Mouse (Mus musculus): ENCODE measurements around the gene Mpz. TPM values are rescaled to one million over a fixed set of nuclear protein-coding genes. Genes with fewer than 3 reads are reported as not detected.

Gene Mpz
- polyA plus RNA-seq, 3 experiments from 2014 or later = not detected

- ATAC-seq = no peak
Measured at GRCm38 (mm10) chr1:171189046-171189445, 38.5 kb downstream of the Mpz start.

- ATAC-seq = no peak
Measured at GRCm38 (mm10) chr1:171189476-171190114, 39.1 kb downstream of the Mpz start.

- no peak for ATAC-seq
Measured at GRCm38 (mm10) chr1:171190832-171191231, 40.3 kb downstream of the Mpz start.

GRCm38 (mm10) chr1:171192283-171192682, 41.8 kb downstream of the Mpz start:
- ATAC-seq = no peak

GRCm38 (mm10) chr1:171193093-171193840, 42.8 kb downstream of the Mpz start:
- ATAC-seq = no peak

- ATAC-seq = no peak
Measured at GRCm38 (mm10) chr1:171193911-171194830, 43.7 kb downstream of the Mpz start.

- no peak for ATAC-seq
Measured at GRCm38 (mm10) chr1:171195046-171195822, 44.7 kb downstream of the Mpz start.

GRCm38 (mm10) chr1:171195887-171196397, 45.4 kb downstream of the Mpz start, which contains the start of gene Pcp4l1:
Pcp4l1 (minus strand) TSS chr1:171196268.
- no peak for ATAC-seq

- no peak for ATAC-seq
Measured at GRCm38 (mm10) chr1:171199532-171199931, 49.0 kb downstream of the Mpz start.

- no peak for ATAC-seq
Measured at GRCm38 (mm10) chr1:171200769-171201168, 50.3 kb downstream of the Mpz start.

- ATAC-seq = no peak
Measured at GRCm38 (mm10) chr1:171203471-171204248, 53.1 kb downstream of the Mpz start.

GRCm38 (mm10) chr1:171204249-171204644, 53.7 kb downstream of the Mpz start:
- no peak for ATAC-seq

- ATAC-seq = no peak
Measured at GRCm38 (mm10) chr1:171205704-171206493, 55.4 kb downstream of the Mpz start.

- no peak for ATAC-seq
Measured at GRCm38 (mm10) chr1:171209409-171209808, 58.9 kb downstream of the Mpz start.

Other genes starting within 250 kb of the Mpz start
- not detected for gene Fcrlb, start 237.8 kb upstream of the Mpz start, polyA plus RNA-seq (2017; shearing (Covaris generic))
- gene Fcrla, start 223.1 kb upstream of the Mpz start, polyA plus RNA-seq (2017; shearing (Covaris generic)) = 1 to 10 TPM in 2 of 3 experiments, not detected in 1; 1.2 to 2.1 TPM
- gene Fcgr2b, start 174.2 kb upstream of the Mpz start, polyA plus RNA-seq (2017; shearing (Covaris generic)) = 1 to 10 TPM in 2 of 3 experiments, under 1 TPM in 1; 0.70 to 1.4 (median 1.2) TPM
- gene Fcgr4, start 131.8 kb upstream of the Mpz start, polyA plus RNA-seq (2017; shearing (Covaris generic)) = not detected
- gene Fcgr3, start 85.8 kb upstream of the Mpz start, polyA plus RNA-seq (2017; shearing (Covaris generic)) = 1 to 10 TPM in 1 of 3 experiments, under 1 TPM in 1, not detected in 1; 0.98 to 1.5 TPM
- 1 to 10 TPM; 3.2 to 7.6 (median 6.6) TPM for gene Cfap126, start 36.8 kb upstream of the Mpz start, polyA plus RNA-seq (2017; shearing (Covaris generic))
- gene Sdhc, start 108 bp upstream of the Mpz start, polyA plus RNA-seq (2017; shearing (Covaris generic)) = 100 to 1,000 TPM; 115 to 153 (median 125) TPM
- not detected for gene Pcp4l1, start 45.6 kb downstream of the Mpz start, polyA plus RNA-seq (2017; shearing (Covaris generic))
- under 1 TPM; 0.39 to 0.75 (median 0.75) TPM for gene Nr1i3, start 63.3 kb downstream of the Mpz start, polyA plus RNA-seq (2017; shearing (Covaris generic))
- gene Tomm40l, start 71.8 kb downstream of the Mpz start, polyA plus RNA-seq (2017; shearing (Covaris generic)) = 10 to 100 TPM; 24.1 to 34.6 (median 28.7) TPM
- not detected for gene Apoa2, start 74.3 kb downstream of the Mpz start, polyA plus RNA-seq (2017; shearing (Covaris generic))
- 10 to 100 TPM in 1 of 3 experiments, not detected in 2; 10.7 TPM for gene Fcer1g, start 83.7 kb downstream of the Mpz start, polyA plus RNA-seq (2017; shearing (Covaris generic))
- gene Adamts4, start 99.7 kb downstream of the Mpz start, polyA plus RNA-seq (2017; shearing (Covaris generic)) = under 1 TPM in 1 of 3 experiments, not detected in 2; 0.09 TPM
- gene Ndufs2, start 100.7 kb downstream of the Mpz start, polyA plus RNA-seq (2017; shearing (Covaris generic)) = 100 to 1,000 TPM; 106 to 120 (median 119) TPM
- gene B4galt3, start 119.6 kb downstream of the Mpz start, polyA plus RNA-seq (2017; shearing (Covaris generic)) = 10 to 100 TPM; 35.3 to 68.9 (median 60.8) TPM
- 10 to 100 TPM; 38.2 to 90.1 (median 78.6) TPM for gene Ppox, start 130.5 kb downstream of the Mpz start, polyA plus RNA-seq (2017; shearing (Covaris generic))
- 10 to 100 TPM; 11.0 to 25.3 (median 15.4) TPM for gene Usp21, start 137.3 kb downstream of the Mpz start, polyA plus RNA-seq (2017; shearing (Covaris generic))
- 100 to 1,000 TPM in 1 of 3 experiments, 10 to 100 TPM in 2; 74.6 to 118 (median 92.5) TPM for gene Ufc1, start 144.3 kb downstream of the Mpz start, polyA plus RNA-seq (2017; shearing (Covaris generic))
- 10 to 100 TPM; 35.5 to 41.7 (median 39.7) TPM for gene Dedd, start 178.4 kb downstream of the Mpz start, polyA plus RNA-seq (2017; shearing (Covaris generic))
- gene Nit1, start 194.9 kb downstream of the Mpz start, polyA plus RNA-seq (2017; shearing (Covaris generic)) = 10 to 100 TPM; 24.6 to 32.9 (median 30.1) TPM
- gene Pfdn2, start 195.0 kb downstream of the Mpz start, polyA plus RNA-seq (2017; shearing (Covaris generic)) = 10 to 100 TPM; 48.9 to 70.1 (median 58.1) TPM
- gene Klhdc9, start 210.1 kb downstream of the Mpz start, polyA plus RNA-seq (2017; shearing (Covaris generic)) = 1 to 10 TPM in 1 of 3 experiments, under 1 TPM in 1, not detected in 1; 0.54 to 1.4 TPM
- gene Nectin4, start 219.4 kb downstream of the Mpz start, polyA plus RNA-seq (2017; shearing (Covaris generic)) = under 1 TPM in 2 of 3 experiments, not detected in 1; 0.09 to 0.25 TPM
- 10 to 100 TPM; 73.5 to 84.6 (median 78.0) TPM for gene Arhgap30, start 238.2 kb downstream of the Mpz start, polyA plus RNA-seq (2017; shearing (Covaris generic))